Mouse (Mus musculus): ENCODE data around the gene Tmem163.

- TF ChIP-seq CTCF (IDR thresholded peaks at IDR 0.05; ENCODE audit: extremely low read depth, insufficient read length, insufficient replicate concordance, low read depth, low read length), result no peak
- TF ChIP-seq POLR2A (IDR thresholded peaks at IDR 0.05; ENCODE audit: low read depth, low read length), result no peak
Observed at GRCm38 (mm10) chr1:127677661-127678580, 1.4 kb downstream of the Tmem163 start.

All from small intestine, adult 2 months (tissue).